Mouse (Mus musculus): Measurements from ENCODE around the gene Srsf5. TPM values are rescaled to one million over a fixed set of nuclear protein-coding genes. Genes with fewer than 3 reads are reported as not detected.
A peak's percentile ranks its signal among the peaks of the same experiment; 100 is the strongest.

Srsf5 gene
- polyA plus RNA-seq, 1 experiment: 256 TPM

DNA sequence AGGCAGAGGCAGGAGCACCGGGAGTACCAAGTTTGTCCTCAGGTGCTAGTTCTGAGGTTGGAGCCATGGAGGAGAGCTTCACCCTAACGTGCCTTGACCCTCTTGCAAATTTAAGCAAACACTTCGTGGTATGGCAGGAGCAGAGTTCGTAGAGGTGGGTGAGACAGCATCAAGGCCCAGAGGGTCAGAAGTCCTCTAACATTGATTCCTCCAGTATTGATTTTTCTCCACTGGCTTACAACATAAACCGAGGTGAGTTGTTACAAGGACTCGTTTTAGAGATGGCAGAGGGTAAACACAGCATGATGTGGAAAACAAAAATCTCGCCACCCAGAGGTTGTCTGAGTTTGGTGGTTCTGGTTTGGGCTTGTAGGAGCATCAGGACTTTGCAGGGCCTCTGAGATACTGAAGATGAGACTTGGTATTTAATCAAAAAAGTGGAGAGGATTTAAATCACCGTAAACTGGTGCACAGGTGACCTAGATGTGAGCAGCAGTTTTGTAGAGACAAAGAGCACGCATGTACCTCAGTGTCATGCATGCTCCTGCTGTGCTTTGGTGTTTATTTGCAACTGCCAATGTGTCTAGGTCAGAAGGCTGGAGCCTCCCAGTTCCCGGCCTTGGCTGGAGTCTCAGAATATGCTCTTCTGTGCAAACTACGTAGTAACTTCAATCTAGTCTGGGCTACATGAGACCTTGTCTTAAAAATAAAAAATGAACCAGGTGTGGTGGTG lies 30.8 kb downstream of the Srsf5 start:
- Histone ChIP-seq H3K27ac (ENCODE audit: insufficient read depth, low read length) (no peak overlapping the region), H3K4me3 (ENCODE audit: extremely low read depth, insufficient read depth, insufficient read length) (no peak overlapping the region), H3K4me1 (ENCODE audit: control insufficient read depth, insufficient read depth, insufficient read length) (no peaks in the 10 kb centered on the region), H3K27me3 (ENCODE audit: control insufficient read depth, insufficient read depth, low read length) (no peaks in the 10 kb centered on the region), H3K36me3 (ENCODE audit: control insufficient read depth, insufficient read depth, low read length) (no peaks in the 10 kb centered on the region)
- no peak for DNase-seq (ENCODE audit: low read depth in 1 of 2, low spot score in 2 of 2)
- TF ChIP-seq CTCF (IDR thresholded peaks at IDR 0.05; ENCODE audit: extremely low read depth, insufficient read depth, insufficient read length, insufficient replicate concordance) (no peak), POLR2A (IDR thresholded peaks at IDR 0.05; ENCODE audit: low read depth, low read length) (no peak)
- WGBS: 88% methylated on average over 11 of the region's 11 CpGs

DNA sequence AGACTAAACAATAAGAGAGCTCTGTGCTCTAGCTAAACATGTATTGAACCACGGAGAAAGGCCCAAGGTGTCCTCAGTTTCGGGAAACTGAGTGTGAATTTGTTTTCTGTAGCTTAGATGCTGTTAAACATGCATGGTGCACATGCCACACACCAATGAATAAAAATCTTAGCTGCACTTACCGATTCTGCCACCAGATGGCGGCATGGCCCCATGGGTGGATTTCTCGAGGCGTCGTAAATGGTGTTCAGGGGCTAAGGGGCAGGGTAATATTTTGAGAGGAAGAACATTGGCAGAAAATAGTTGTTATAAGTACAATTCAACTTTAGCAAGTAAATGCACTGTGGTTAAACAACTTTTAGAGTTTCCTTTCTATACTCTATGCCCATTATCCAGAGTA lies 37.0 kb downstream of the Srsf5 start:
- 1% methylated on average over 7 of the region's 7 CpGs for WGBS

DNA sequence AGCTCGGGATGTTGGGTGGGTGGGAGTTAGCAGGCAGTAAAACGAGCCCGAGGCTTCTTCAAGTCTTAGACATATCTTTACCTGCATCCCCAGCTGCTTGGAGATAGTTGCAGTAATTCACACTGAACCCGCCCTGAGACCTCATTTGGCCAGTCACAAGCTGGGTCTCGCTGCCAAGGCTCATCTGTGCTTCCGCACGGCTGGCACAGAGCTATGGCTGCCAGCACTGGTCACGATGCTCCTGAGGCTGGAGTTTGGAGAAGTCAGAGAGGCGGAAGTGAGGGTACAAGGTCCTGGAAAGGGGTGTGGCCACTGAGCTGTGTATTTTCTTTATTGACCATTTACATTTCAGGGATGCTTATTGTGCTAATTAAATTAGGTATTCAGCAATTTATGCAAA lies 38.4 kb downstream of the Srsf5 start:
- Histone ChIP-seq H3K4me3 (ENCODE audit: extremely low read depth, insufficient read depth, insufficient read length) (no peak overlapping the region), H3K4me1 (ENCODE audit: control insufficient read depth, insufficient read depth, insufficient read length) (no peaks in the 10 kb centered on the region), H3K27me3 (ENCODE audit: control insufficient read depth, insufficient read depth, low read length) (no peaks in the 10 kb centered on the region), H3K27ac (ENCODE audit: insufficient read depth, low read length) (no peak overlapping the region), H3K36me3 (ENCODE audit: control insufficient read depth, insufficient read depth, low read length) (no peaks in the 10 kb centered on the region)
- 65% methylated on average over 9 of the region's 9 CpGs for WGBS
- no peak for DNase-seq (ENCODE audit: low read depth in 1 of 2, low spot score in 2 of 2)
- TF ChIP-seq CTCF (IDR thresholded peaks at IDR 0.05; ENCODE audit: extremely low read depth, insufficient read depth, insufficient read length, insufficient replicate concordance): no peak

More for the DNA sequence above, 37.0 kb downstream of the Srsf5 start:
- DNase-seq (ENCODE audit: low read depth in 1 of 2, low spot score in 2 of 2): peak in 1 of 2 experiments; percentile 56
- Histone ChIP-seq H3K36me3 (ENCODE audit: control insufficient read depth, insufficient read depth, low read length) (no peaks in the 10 kb centered on the region), H3K4me1 (ENCODE audit: control insufficient read depth, insufficient read depth, insufficient read length) (no peaks in the 10 kb centered on the region), H3K27me3 (ENCODE audit: control insufficient read depth, insufficient read depth, low read length) (no peaks in the 10 kb centered on the region), H3K4me3 (ENCODE audit: extremely low read depth, insufficient read depth, insufficient read length) (no peak overlapping the region), H3K27ac (ENCODE audit: insufficient read depth, low read length) (no peak overlapping the region)
- TF ChIP-seq POLR2A (IDR thresholded peaks at IDR 0.05; ENCODE audit: low read depth, low read length) (no peak), CTCF (IDR thresholded peaks at IDR 0.05; ENCODE audit: extremely low read depth, insufficient read depth, insufficient read length, insufficient replicate concordance) (peak; percentile 91; the same call in 1 of the 2 replicates)

- 46% methylated on average over 4 of the region's 4 CpGs for WGBS
Measured at GRCm38 (mm10) chr12:80986628-80987027, 41.3 kb downstream of the Srsf5 start.

DNA sequence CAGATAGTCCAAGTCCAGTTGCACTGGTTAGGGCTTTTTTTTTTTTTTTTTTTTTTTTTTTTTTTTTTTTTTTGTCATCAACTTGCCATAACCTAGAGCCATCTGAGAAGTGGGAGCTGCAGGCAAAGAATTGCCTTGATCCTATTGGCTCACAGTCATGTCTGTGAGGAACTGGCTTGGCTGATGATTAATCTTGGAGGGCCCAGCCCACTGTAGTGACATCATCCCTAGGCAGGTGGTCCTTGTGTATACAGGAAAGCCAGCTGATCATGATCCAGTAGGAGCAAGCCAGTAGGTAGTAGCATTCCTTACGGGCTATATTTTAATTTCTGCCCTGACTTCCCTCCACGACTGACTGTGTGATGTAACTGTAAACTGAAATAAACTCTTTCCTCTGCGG lies 43.0 kb downstream of the Srsf5 start:
- no peak overlapping the region for H3K4me3 ChIP-seq (ENCODE audit: extremely low read depth, insufficient read depth, insufficient read length)
- H3K4me1 ChIP-seq (ENCODE audit: control insufficient read depth, insufficient read depth, insufficient read length): peaks cover 13% of the 10 kb centered on the region; the same call in 1 of the 2 replicates
- WGBS: 93% methylated on average over 3 of the region's 3 CpGs
- H3K36me3 ChIP-seq (ENCODE audit: control insufficient read depth, insufficient read depth, low read length): no peaks in the 10 kb centered on the region
- TF ChIP-seq POLR2A (IDR thresholded peaks at IDR 0.05; ENCODE audit: low read depth, low read length) (no peak), CTCF (IDR thresholded peaks at IDR 0.05; ENCODE audit: extremely low read depth, insufficient read depth, insufficient read length, insufficient replicate concordance) (no peak)
- no peak overlapping the region for H3K27ac ChIP-seq (ENCODE audit: insufficient read depth, low read length)
- DNase-seq (ENCODE audit: low read depth in 1 of 2, low spot score in 2 of 2): no peak
- H3K27me3 ChIP-seq (ENCODE audit: control insufficient read depth, insufficient read depth, low read length): no peaks in the 10 kb centered on the region

More at GRCm38 (mm10) chr12:80986628-80987027, 41.3 kb downstream of the Srsf5 start:
- no peaks in the 10 kb centered on the region for H3K27me3 ChIP-seq (ENCODE audit: control insufficient read depth, insufficient read depth, low read length)
- DNase-seq (ENCODE audit: low read depth in 1 of 2, low spot score in 2 of 2): no peak
- TF ChIP-seq CTCF (IDR thresholded peaks at IDR 0.05; ENCODE audit: extremely low read depth, insufficient read depth, insufficient read length, insufficient replicate concordance) (no peak), POLR2A (IDR thresholded peaks at IDR 0.05; ENCODE audit: low read depth, low read length) (no peak)
- H3K4me3 ChIP-seq (ENCODE audit: extremely low read depth, insufficient read depth, insufficient read length): no peak overlapping the region
- no peaks in the 10 kb centered on the region for H3K36me3 ChIP-seq (ENCODE audit: control insufficient read depth, insufficient read depth, low read length)
- H3K27ac ChIP-seq (ENCODE audit: insufficient read depth, low read length): no peak overlapping the region
- H3K4me1 ChIP-seq (ENCODE audit: control insufficient read depth, insufficient read depth, insufficient read length): peaks cover 1% of the 10 kb centered on the region; the same call in 1 of the 2 replicates

- H3K36me3 ChIP-seq (ENCODE audit: control insufficient read depth, insufficient read depth, low read length): no peaks in the 10 kb centered on the region
- H3K27me3 ChIP-seq (ENCODE audit: control insufficient read depth, insufficient read depth, low read length): no peaks in the 10 kb centered on the region
- TF ChIP-seq CTCF (IDR thresholded peaks at IDR 0.05; ENCODE audit: extremely low read depth, insufficient read depth, insufficient read length, insufficient replicate concordance) (no peak), POLR2A (IDR thresholded peaks at IDR 0.05; ENCODE audit: low read depth, low read length) (no peak)
- 86% methylated on average over 13 of the region's 13 CpGs for WGBS
- H3K4me3 ChIP-seq (ENCODE audit: extremely low read depth, insufficient read depth, insufficient read length): no peak overlapping the region
- peaks cover 13% of the 10 kb centered on the region; the same call in 1 of the 2 replicates for H3K4me1 ChIP-seq (ENCODE audit: control insufficient read depth, insufficient read depth, insufficient read length)
- no peak overlapping the region for H3K27ac ChIP-seq (ENCODE audit: insufficient read depth, low read length)
- DNase-seq (ENCODE audit: low read depth in 1 of 2, low spot score in 2 of 2): no peak
Measured at GRCm38 (mm10) chr12:80990901-80991445, 45.7 kb downstream of the Srsf5 start.

- H3K4me1 ChIP-seq (ENCODE audit: control insufficient read depth, insufficient read depth, insufficient read length): peaks cover 13% of the 10 kb centered on the region; the same call in 1 of the 2 replicates
- DNase-seq (ENCODE audit: low read depth in 1 of 2, low spot score in 2 of 2): peak; percentile 22 to 33
- WGBS: 11% methylated on average over 10 of the region's 10 CpGs
- H3K27me3 ChIP-seq (ENCODE audit: control insufficient read depth, insufficient read depth, low read length): no peaks in the 10 kb centered on the region
- no peaks in the 10 kb centered on the region for H3K36me3 ChIP-seq (ENCODE audit: control insufficient read depth, insufficient read depth, low read length)
- peak overlapping the region; percentile 22; the same call in 1 of the 2 replicates for H3K4me3 ChIP-seq (ENCODE audit: extremely low read depth, insufficient read depth, insufficient read length)
- 0 out of 2 replicates have a peak overlapping the region, but pooled peaks have one; percentile 1 for H3K27ac ChIP-seq (ENCODE audit: insufficient read depth, low read length)
- TF ChIP-seq CTCF (IDR thresholded peaks at IDR 0.05; ENCODE audit: extremely low read depth, insufficient read depth, insufficient read length, insufficient replicate concordance) (no peak), POLR2A (IDR thresholded peaks at IDR 0.05; ENCODE audit: low read depth, low read length) (no peak)
Measured at GRCm38 (mm10) chr12:80991806-80992205, 46.5 kb downstream of the Srsf5 start.

Data from spleen, adult 2 months (tissue).